Mouse (Mus musculus) heart, postnatal 25 days (tissue): ENCODE data around the gene Nfatc4. TPM values are rescaled to one million over a fixed set of nuclear protein-coding genes. Genes with fewer than 3 reads are reported as not detected.

Experiments used
- DNase-seq: peaks from one replicate; pipeline ENCODE4 v3.0.0; 2022; ENCODE audit warnings: low spot score
- intact Hi-C: fragments of 180-260 bp; cut with DNase I; formaldehyde crosslinking; loops from one replicate; pipeline ENCODE4 v1.15.1; 2025
- total RNA-seq, 2 experiments: library from RNA; stranded (reverse); gene quantifications; 2 replicates each; pipeline ENCODE4 v1.2.3; 2021

Nfatc4 gene
- total RNA-seq, 2 experiments from 2014 or later = 3.9 to 5.5 TPM

DNA sequence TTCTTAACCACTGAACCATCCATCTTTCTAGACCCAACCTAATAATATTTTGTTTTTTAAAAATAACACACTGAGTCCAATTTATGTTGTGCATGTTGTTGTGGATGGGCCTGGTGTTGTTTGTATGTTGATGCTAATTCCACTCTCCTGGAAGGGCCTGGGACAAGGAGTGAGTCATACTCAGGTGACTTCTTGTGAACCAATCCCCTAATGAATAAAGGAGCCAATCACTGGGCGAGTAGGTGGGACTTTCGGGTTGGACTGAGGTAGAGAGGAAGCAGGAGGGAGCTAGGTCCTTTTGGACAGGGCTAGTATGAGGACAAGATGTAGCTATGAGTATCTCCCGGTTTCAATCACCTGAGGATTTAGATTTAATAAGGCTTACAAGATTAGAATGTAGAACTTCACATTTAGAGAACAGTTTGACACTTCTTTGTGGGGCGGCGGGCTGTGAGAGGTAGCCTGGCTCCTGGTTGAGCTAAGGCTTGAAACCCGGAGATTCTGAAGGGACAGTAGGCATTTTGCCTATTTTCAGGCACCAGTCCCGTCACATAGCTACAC lies 3.0 kb upstream of the Nfatc4 start:
- intact Hi-C loops = no loop called here
- no peak for DNase-seq

GRCm38 (mm10) chr14:55820576-55820975 lies 2.4 kb upstream of the Nfatc4 start:
- DNase-seq = no peak
- intact Hi-C loops = no loop called here

- peak; percentile 69 for DNase-seq
- intact Hi-C loops = loop anchor here (1.0 to 2.0 kb wide), 2 partner anchors 42 to 100 kb away; no protein-coding TSS in a partner anchor
These were observed 431 bp upstream of the Nfatc4 start for GRCm38 (mm10) chr14:55822435-55822990.

- intact Hi-C loops = loop anchor here (1.0 kb wide), 1 partner anchor 41 kb away; no protein-coding TSS in a partner anchor
- no peak for DNase-seq
These were observed 1.1 kb downstream of the Nfatc4 start for GRCm38 (mm10) chr14:55824001-55824480.

DNA sequence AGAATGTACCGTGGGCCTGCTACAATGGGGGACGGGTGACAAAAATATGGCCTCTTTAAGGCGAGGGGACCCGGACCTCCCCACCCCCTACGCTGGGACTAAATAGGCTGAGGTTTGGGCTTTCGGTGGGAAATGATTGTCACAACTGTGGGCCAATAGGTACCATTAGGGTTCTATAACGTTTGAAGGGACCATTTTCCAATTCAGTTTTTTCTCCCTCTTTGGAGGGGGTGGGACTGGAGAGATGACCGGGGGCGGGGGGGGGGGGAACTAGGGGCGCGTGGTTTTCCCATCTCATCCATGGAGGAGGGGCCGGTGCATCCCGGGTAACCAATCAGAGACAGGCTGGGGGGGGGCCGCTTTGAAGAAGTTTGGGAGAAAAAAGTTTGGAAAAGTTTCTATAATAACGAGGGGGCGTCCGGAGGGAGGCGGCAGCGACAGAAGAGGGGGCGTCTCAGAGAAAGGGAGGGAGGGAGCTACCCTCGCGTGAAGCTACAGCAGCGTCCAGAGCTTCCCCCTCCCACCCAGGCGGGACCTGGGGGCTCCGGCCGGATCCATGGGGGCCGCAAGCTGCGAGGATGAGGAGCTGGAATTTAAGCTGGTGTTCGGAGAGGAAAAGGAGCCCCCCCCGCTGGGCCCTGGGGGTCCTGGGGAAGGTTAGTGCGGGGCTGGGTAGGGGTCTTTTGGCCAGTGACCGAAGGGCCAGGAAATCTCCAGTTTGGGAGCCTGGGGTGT lies 1.7 kb downstream of the Nfatc4 start:
- intact Hi-C loops = loop anchor here (1.0 kb wide), 1 partner anchor 41 kb away; no protein-coding TSS in a partner anchor

DNA sequence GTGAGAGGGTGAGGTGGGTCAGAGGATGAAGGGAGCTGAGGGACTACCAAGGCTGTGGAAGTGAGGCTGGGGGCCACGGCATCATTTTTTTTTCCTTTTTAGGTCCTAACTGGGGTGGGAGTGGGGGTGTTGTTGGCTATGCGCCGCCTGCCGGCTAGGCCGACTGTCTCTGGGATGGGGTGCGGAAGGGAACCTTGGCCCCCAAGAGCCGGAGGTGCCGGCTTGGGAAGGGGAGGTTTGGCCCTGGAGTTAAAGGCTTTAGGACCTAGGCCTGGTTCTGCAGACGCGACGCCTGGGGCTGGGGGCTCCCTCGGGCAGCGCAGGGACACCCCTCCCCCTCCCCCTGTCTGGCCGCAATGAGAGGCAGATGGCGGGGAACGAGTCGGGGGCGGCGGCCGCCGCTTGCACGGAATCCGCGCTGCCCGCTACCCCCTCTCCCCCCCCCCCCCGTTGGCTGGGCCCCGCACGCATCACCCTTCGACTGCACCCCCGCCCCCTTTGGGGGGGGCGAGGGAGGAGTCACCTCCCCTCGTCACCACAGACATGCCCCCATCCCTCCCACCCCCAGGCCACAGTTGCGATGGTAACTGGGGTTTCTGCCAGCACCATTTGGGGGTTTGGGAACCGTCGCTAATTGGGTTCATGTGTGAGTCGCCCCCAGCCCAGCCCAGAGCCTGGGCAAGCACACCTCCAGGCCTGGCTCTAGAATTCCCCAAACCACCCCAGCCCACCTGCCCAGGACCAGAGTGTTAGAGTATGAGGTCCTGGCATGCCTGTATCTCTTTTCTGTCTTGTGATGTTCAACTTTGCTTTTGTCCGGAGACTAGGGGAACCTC lies 2.5 kb downstream of the Nfatc4 start:
- DNase-seq = no peak
- intact Hi-C loops = no loop called here

More for the DNA sequence above, 1.7 kb downstream of the Nfatc4 start:
- no peak for DNase-seq

GRCm38 (mm10) chr14:55826142-55826541 lies 3.2 kb downstream of the Nfatc4 start:
- intact Hi-C loops = no loop called here
- no peak for DNase-seq

DNA sequence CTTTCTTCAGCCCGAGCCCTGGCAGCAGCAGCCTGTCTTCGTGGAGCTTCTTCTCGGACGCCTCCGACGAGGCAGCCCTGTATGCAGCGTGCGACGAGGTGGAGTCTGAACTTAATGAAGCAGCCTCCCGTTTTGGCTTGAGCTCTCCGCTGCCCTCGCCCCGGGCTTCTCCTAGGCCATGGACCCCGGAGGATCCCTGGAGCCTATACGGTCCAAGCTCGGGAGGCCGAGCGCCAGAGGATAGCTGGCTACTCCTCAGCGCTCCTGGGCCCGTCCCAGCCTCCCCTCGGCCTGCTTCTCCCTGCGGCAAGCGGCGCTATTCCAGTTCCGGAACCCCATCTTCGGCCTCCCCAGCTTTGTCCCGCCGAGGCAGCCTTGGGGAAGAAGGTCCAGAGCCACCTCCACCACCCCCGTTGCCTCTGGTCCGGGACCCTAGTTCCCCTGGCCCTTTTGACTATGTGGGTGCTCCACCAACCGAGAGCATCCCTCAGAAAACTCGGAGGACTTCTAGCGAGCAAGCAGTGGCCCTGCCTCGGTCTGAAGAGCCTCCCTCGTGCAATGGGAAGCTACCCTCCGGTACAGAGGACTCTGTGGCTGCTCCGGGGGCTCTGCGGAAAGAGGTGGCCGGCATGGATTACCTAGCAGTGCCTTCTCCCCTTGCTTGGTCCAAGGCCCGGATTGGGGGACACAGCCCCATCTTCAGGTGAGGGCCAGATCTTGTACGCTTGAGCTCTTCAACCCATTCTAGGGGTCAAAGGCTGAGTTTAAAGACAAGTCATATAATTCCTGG lies 3.8 kb downstream of the Nfatc4 start:
- no peak for DNase-seq
- intact Hi-C loops = no loop called here

DNA sequence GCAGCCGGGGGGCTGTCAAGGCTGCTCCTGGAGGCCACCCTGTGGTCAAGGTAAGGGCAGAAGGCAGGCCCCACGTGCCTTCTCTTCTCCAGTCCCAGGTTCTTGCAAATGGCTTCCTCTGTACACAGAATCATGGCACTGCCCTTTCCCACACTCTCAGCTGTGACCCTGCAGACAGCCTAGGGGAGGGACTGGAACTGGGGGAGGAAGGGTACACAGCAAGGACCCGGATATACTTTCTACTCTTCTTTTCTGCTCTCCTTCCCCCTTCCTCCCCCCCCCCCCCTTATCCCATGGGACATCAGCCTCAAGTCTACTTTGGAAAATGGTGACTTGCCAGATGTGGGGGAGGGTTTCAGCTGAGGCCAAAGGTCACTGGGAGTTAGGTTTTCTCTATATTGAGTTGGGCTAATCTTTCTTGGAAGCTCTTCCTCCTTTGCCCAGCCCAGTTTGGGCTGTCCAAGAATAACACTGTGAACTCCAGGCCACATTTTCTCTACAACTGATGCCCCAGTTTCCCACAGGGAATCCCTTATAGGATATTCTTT lies 5.8 kb downstream of the Nfatc4 start:
- intact Hi-C loops = no loop called here
- no peak for DNase-seq

DNA sequence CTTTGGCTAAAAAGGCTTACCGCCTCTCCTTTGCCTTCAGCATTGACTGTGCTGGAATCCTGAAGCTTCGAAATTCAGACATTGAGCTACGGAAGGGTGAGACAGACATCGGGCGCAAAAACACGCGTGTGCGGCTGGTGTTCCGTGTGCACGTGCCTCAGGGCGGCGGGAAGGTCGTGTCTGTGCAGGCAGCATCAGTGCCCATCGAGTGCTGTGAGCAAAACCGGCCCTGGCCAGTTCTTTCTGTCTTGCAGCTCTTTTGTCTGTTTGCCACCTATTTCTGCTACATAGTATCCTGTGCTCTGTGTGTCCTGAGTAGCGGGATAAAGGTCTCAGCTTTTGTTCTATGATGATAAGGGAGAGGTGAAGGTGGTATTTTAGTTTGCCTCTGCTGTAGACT lies 6.9 kb downstream of the Nfatc4 start:
- intact Hi-C loops = no loop called here
- DNase-seq = no peak

GRCm38 (mm10) chr14:55830331-55830730 lies 7.4 kb downstream of the Nfatc4 start:
- DNase-seq = no peak
- intact Hi-C loops = no loop called here

DNA sequence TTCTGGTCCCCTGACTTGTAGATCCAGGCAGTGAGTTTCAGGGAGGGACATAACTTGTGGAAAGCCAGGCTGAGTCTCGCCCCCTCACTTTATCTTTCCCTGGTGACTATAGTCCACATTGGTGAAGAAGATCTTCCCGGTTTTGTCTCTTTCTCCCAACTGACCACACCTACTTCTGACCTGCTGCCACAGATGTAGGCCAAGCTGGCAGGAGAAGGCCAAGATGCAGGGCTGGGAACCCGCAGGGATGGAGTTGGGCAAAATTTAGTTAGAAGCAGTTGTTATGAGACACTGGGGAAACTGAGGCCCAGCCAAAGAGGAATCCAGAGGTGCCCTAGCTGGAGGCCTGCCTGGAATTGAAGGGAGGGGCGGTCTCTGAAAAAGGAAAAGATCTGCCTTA lies 10.2 kb downstream of the Nfatc4 start:
- intact Hi-C loops = no loop called here
- no peak for DNase-seq

- intact Hi-C loops = no loop called here
- no peak for DNase-seq
These were observed 12.0 kb downstream of the Nfatc4 start for GRCm38 (mm10) chr14:55834808-55835533.

- DNase-seq = no peak
- intact Hi-C loops = no loop called here
These were observed 15.4 kb downstream of the Nfatc4 start for GRCm38 (mm10) chr14:55838312-55838711.

DNA sequence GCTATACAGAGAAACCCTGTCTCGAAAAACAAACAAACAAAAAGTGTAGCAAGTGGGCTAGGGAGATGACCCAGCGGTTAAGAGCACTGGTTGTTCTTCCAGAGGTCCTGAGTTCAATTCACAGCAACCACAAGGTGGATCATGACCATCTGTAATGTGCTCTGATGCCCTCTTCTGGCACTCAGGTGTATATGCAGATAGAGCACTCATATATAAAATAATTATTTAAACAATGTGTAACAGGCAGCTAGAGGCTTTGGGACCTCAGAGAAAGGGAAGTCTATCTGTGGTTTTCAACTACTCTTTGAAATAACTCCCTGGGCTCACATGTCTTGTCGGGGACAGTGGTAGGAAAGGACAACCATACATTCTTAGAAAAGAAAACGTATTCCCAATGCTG lies 15.8 kb downstream of the Nfatc4 start:
- no peak for DNase-seq
- intact Hi-C loops = no loop called here

DNA sequence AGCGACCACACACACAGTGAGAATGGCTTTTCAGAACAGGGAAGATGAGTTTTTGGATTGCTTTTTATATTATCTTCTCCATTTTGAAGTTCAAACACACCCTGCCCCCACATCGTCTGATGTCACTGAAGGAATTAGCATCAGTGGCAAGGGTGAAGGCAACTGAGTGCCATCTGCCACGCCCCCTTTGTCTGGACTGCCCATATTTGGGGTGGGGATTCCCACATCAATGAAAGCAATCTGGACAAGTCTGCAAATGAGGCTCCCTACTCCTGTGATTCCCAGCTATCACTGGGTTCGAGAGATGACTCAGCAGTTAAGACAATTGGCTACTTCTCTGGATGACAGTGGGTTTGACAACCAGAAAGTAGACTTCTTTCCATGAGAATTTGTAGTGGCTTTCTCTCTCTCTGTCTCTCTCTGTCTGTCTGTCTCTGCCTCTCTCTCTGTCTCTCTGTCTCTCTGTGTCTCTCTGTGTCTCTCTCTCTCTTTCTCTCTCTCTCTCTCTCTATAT lies 18.0 kb downstream of the Nfatc4 start:
- intact Hi-C loops = no loop called here

DNA sequence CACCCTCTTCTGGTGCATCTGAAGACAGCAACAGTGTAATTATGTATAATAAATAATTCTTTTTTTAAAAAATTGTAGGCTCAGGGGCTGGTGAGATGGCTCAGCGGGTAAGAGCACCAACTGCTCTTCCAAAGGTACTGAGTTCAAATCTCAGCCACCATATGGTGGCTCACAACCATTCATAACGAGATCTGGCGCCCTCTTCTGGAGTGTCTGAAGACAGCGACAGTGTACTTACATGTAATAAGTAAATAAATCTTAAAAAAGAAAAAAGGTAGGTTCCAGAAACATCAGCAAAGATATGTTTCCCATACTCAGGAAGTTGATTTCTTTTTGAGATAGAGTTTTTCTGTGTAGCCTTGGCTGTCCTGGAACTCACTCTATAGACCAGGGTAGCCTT lies 19.9 kb downstream of the Nfatc4 start:
- DNase-seq = no peak
- intact Hi-C loops = no loop called here

More for the DNA sequence above, 18.0 kb downstream of the Nfatc4 start:
- DNase-seq = no peak

DNA sequence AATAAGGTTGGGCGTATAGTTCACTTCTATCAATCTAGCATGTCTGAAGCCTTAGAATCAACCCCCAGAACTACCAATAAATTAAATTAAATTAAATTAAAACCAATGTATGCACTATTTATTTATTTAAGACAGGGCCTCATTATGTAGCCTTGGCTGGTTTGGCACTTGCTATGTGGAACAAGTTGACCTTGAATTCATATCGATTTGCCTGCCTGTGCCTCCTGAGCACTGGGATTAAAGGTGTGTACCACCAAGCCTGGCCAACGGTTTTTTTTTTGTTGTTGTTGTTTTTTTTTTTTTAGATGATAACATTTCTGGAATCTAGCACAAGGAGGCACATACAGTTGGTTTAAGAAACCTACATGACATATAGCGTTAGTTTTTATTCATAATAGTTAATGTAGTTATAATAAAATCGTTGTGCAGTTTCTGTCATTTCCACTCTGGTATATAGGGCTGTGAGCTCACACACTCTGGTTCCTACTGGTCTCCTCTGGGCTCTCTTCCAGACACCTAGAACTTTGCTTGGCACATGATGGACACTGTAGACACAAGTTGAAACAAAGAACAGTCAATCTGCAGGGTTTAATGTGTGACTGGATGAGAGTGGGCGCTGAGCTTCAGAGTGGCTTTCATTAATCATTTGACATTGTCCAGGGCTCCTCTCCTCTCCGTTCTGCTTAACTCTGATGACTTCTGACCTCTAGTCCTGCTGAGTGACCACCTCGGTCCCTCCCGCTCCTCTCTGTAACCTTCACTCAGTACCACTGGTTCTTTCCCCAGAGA lies 22.8 kb downstream of the Nfatc4 start:
- DNase-seq = no peak
- intact Hi-C loops = no loop called here
